Mouse (Mus musculus) hindbrain, embryonic 11.5 days (tissue): Measurements from ENCODE around the gene Gm15517. TPM values are rescaled to one million over a fixed set of nuclear protein-coding genes. Genes with fewer than 3 reads are reported as not detected.

Source experiments
- ATAC-seq: fragments of 200-750 bp; cut with Nextera tagmentation; 2 replicates; pipeline ENCODE4 v1.8.0; 2017; ENCODE audit warnings: mild to moderate bottlenecking, moderate TSS enrichment, moderate library complexity; ENCODE audit not compliant: low FRiP score
- DNase-seq: peaks from one replicate; pipeline ENCODE4 v3.0.0-alpha.2; 2015; ENCODE audit warnings: low spot score
- H3K27ac ChIP-seq: fragments of 300-500 bp; sonication (generic); 2 replicates; pipeline ENCODE4 v1.5.1; 2014; ENCODE audit warnings: mild to moderate bottlenecking, low read depth, low read length
- H3K27me3 ChIP-seq: fragments of 300-500 bp; sonication (generic); 2 replicates; pipeline ENCODE4 v1.6.1; 2014; ENCODE audit warnings: mild to moderate bottlenecking, low read length, moderate library complexity, mixed read lengths; ENCODE audit not compliant: control insufficient read depth, insufficient read depth
- H3K36me3 ChIP-seq: fragments of 300-500 bp; sonication (generic); 2 replicates; pipeline ENCODE4 v1.6.1; 2014; ENCODE audit warnings: mild to moderate bottlenecking, low read length, moderate library complexity, mixed read lengths; ENCODE audit not compliant: control insufficient read depth, insufficient read depth
- H3K4me1 ChIP-seq: fragments of 300-500 bp; sonication (generic); replicated peaks from 2 replicates; pipeline ENCODE4 v1.6.1; 2014; ENCODE audit warnings: low read length, mixed read lengths; ENCODE audit not compliant: control insufficient read depth, insufficient read depth
- H3K4me2 ChIP-seq: fragments of 300-500 bp; sonication (generic); replicated peaks from 2 replicates; pipeline ENCODE4 v1.6.1; 2014; ENCODE audit warnings: mild to moderate bottlenecking, low read depth, low read length
- H3K4me3 ChIP-seq: fragments of 300-500 bp; sonication (generic); 2 replicates; pipeline ENCODE4 v1.5.1; 2014; ENCODE audit warnings: low read depth, low read length
- H3K9ac ChIP-seq: fragments of 300-500 bp; sonication (generic); 2 replicates; pipeline ENCODE4 v1.6.1; 2014; ENCODE audit warnings: low read depth, low read length
- H3K9me3 ChIP-seq: fragments of 300-500 bp; sonication (generic); 2 replicates; pipeline ENCODE4 v1.6.1; 2016; ENCODE audit warnings: low read length; ENCODE audit not compliant: control insufficient read depth
- WGBS: fragments of 180-500 bp; shearing (Covaris S2); extraction: QIAGEN DNeasy Blood & Tissue Kit; methylation state at CpG from one replicate; pipeline ENCODE4 v1.1.7; 2014; 5-methylcytosine and 5-hydroxymethylcytosine counted together
- polyA plus RNA-seq: library from polyadenylated mRNA; unstranded; fragments of >200 nt; fragmentation: Nextera tagmentation; extraction: Ambion mirVana; gene quantifications from 2 replicates; pipeline ENCODE4 v1.2.1, GENCODE M21; 2014

The Gm15517 gene
- polyA plus RNA-seq, 1 experiment from 2014 or later = not detected

GRCm38 (mm10) chr7:44310285-44310877 is 49.1 kb downstream of the Gm15517 start:
- Histone ChIP-seq H3K4me2 (peak overlapping the region; percentile 96), H3K9ac (peak overlapping the region; percentile 71), H3K4me1 (peaks cover 10% of the 10 kb centered on the region), H3K27ac (peak overlapping the region; percentile 61), H3K36me3 (no peaks in the 10 kb centered on the region), H3K4me3 (peak overlapping the region; percentile 49), H3K27me3 (peaks cover 2% of the 10 kb centered on the region; the same call in 1 of the 2 replicates), H3K9me3 (no peaks in the 10 kb centered on the region)
- peak; percentile 38 for ATAC-seq
- under 1% methylated on average over 32 of the region's 40 CpGs for WGBS
- DNase-seq = peak; percentile 56

DNA sequence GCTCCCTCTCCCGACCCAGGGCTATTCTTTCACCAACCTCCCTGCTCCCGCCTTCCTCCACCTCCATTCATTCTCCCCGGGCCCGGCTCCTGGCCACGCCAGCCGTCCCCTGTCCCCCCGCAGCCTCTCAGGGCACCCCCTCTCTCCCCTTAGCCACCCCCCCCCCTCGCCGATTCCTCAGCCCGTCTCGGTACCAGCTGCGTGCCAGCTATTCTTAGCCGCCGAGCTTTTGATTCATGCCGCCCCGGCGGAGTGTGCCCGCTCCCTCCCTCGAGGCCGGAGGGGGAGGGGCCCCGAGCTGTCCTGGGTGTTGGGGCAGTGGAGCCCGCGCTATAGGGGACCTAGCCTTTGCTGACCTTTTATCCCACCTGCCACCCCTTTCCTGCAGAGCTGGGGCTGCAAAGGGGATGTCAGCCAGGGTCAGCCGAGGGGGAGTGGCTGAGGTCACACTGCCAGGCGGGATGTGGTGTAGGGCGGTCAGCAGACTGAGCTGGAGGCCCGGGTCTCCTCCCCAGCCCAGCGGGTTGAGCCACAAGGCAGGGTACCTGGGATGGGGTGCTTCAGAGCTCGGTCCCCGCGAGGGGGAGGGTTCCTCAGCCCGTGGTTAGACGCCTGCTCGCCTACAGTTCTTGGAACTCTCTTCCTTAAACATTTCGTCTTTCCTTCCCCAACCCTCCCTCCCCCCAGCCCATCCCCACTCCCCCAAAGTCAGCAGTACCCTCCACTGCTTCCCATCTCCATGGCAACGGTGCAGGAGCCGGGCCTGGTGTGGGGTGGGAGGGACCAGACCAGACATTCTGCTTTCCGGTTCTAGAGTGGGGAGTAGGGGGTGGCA is 49.8 kb downstream of the Gm15517 start:
- peak overlapping the region; percentile 96 for H3K4me2 ChIP-seq
- H3K27ac ChIP-seq = peak overlapping the region; percentile 61
- DNase-seq (peak; percentile 63), ATAC-seq (peak; percentile 61)
- H3K9ac ChIP-seq = peak overlapping the region; percentile 71
- no peaks in the 10 kb centered on the region for H3K36me3 ChIP-seq
- no peaks in the 10 kb centered on the region for H3K9me3 ChIP-seq
- 0% methylated on average over 38 of the region's 38 CpGs for WGBS
- H3K27me3 ChIP-seq = peaks cover 2% of the 10 kb centered on the region; the same call in 1 of the 2 replicates
- peak overlapping the region; percentile 49 for H3K4me3 ChIP-seq
- H3K4me1 ChIP-seq = peaks cover 8% of the 10 kb centered on the region

Other genes with a start within 250 kb of the Gm15517 start
- not detected in 2 replicates for gene Klk1b26, start 249.3 kb upstream of the Gm15517 start, polyA plus RNA-seq
- gene Klk1b27, start 209.2 kb upstream of the Gm15517 start, polyA plus RNA-seq = not detected in 2 replicates
- gene Klk1b21, start 159.1 kb upstream of the Gm15517 start, polyA plus RNA-seq = not detected in 2 replicates
- gene Klk1b22, start 148.8 kb upstream of the Gm15517 start, polyA plus RNA-seq = not detected in 2 replicates
- not detected in 2 replicates for gene Klk1b16, start 124.7 kb upstream of the Gm15517 start, polyA plus RNA-seq
- gene Klk1b24, start 73.2 kb upstream of the Gm15517 start, polyA plus RNA-seq = 0.32 TPM in 1 of 2 replicates, not detected in the other
- not detected in 2 replicates for gene Klk1b3, start 63.3 kb upstream of the Gm15517 start, polyA plus RNA-seq
- gene Klk1b4, start 54.0 kb upstream of the Gm15517 start, polyA plus RNA-seq = not detected in 2 replicates
- gene Klk1b5, start 45.5 kb upstream of the Gm15517 start, polyA plus RNA-seq = not detected in 2 replicates
- not detected in 2 replicates for gene Klk1, start 36.1 kb upstream of the Gm15517 start, polyA plus RNA-seq
- not detected in 2 replicates for gene Gm36864, start 25.3 kb upstream of the Gm15517 start, polyA plus RNA-seq
- 0.81 and 1.4 TPM in 2 replicates for gene 1700028J19Rik, start 14.8 kb upstream of the Gm15517 start, polyA plus RNA-seq
- 97.1 and 113 TPM in 2 replicates for gene 2410002F23Rik, start 14.7 kb upstream of the Gm15517 start, polyA plus RNA-seq
- gene Acp4, start 4.1 kb upstream of the Gm15517 start, polyA plus RNA-seq = not detected in 2 replicates
- gene Clec11a, start 45.5 kb downstream of the Gm15517 start, polyA plus RNA-seq = 2.7 TPM in 2 replicates
- 5.1 and 6.9 TPM in 2 replicates for gene Shank1, start 48.8 kb downstream of the Gm15517 start, polyA plus RNA-seq
- gene Syt3, start 122.7 kb downstream of the Gm15517 start, polyA plus RNA-seq = 2.4 and 3.5 TPM in 2 replicates
- 1.3 and 1.4 TPM in 2 replicates for gene 1700008O03Rik, start 124.4 kb downstream of the Gm15517 start, polyA plus RNA-seq
- 9.1 and 11.4 TPM in 2 replicates for gene Lrrc4b, start 167.6 kb downstream of the Gm15517 start, polyA plus RNA-seq
- gene Aspdh, start 203.9 kb downstream of the Gm15517 start, polyA plus RNA-seq = 1.2 and 2.1 TPM in 2 replicates
- gene Josd2, start 206.5 kb downstream of the Gm15517 start, polyA plus RNA-seq = 57.3 and 59.1 TPM in 2 replicates
- gene Emc10, start 235.1 kb downstream of the Gm15517 start, polyA plus RNA-seq = 90.2 and 97.2 TPM in 2 replicates
- gene Fam71e1, start 235.1 kb downstream of the Gm15517 start, polyA plus RNA-seq = 13.5 and 20.6 TPM in 2 replicates